Mouse (Mus musculus): ENCODE measurements around the gene Clec12b. TPM values are rescaled to one million over a fixed set of nuclear protein-coding genes. Genes with fewer than 3 reads are reported as not detected.
A peak's percentile ranks its signal among the peaks of the same experiment; 100 is the strongest.

The Clec12b gene
- polyA plus RNA-seq, 1 experiment, result not detected

DNA sequence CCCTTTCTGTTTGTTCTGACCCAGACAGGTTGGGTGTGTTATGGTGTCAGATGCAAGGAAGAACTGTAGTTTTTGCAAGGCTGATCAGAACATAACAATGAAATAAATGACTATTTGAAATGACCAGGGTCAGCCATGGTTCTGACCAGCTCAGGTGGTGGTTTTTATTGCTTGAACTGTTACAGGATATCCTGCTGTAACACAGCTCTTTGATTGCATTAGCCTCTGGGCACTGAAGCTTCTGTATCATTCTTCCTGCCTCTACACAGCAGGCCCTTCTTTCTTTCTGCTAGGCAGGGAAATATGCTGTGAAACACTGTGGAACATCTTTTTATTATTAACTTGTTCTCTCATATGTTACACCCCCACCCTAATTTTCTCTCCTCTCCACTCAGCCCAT is 29.2 kb downstream of the Clec12b start:
- Histone ChIP-seq H3K4me2 (ENCODE audit: low read depth) (no peak overlapping the region), H3K79me2 (ENCODE audit: control insufficient read depth, insufficient read depth) (no peaks in the 10 kb centered on the region), H3K4me3 (no peak overlapping the region), H3K27me3 (ENCODE audit: control insufficient read depth, insufficient read depth, insufficient read length) (no peaks in the 10 kb centered on the region), H3ac (ENCODE audit: control insufficient read depth, insufficient read length) (no peak overlapping the region), H3K36me3 (ENCODE audit: control insufficient read depth, insufficient read depth) (no peaks in the 10 kb centered on the region)
- TF ChIP-seq TCF12 (IDR thresholded peaks at IDR 0.05; ENCODE audit: insufficient read depth, poor library complexity, severe bottlenecking) (no peak), SRF (IDR thresholded peaks at IDR 0.05; ENCODE audit: control insufficient read depth, insufficient read length, low read depth) (no peak), MAX (IDR thresholded peaks at IDR 0.05; ENCODE audit: low read depth) (no peak), USF1 (IDR thresholded peaks at IDR 0.05; ENCODE audit: low read depth) (no peak), REST (IDR thresholded peaks at IDR 0.05; ENCODE audit: insufficient read depth, insufficient read length) (no peak), E2F4 (IDR thresholded peaks at IDR 0.05; ENCODE audit: insufficient read depth) (no peak), TCF3 (IDR thresholded peaks at IDR 0.05; ENCODE audit: insufficient read length, low read depth) (no peak), POLR2AphosphoS2 (IDR thresholded peaks at IDR 0.05; ENCODE audit: insufficient read length, low read depth) (no peak), MYOD1 (IDR thresholded peaks at IDR 0.05; ENCODE audit: control insufficient read depth in 1 of 3, insufficient read length in 2 of 3, low read depth in 2 of 3) (no peak), MYOG (IDR thresholded peaks at IDR 0.05; ENCODE audit: control insufficient read depth in 1 of 3, insufficient read depth in 1 of 3, insufficient read length in 2 of 3, low read depth in 2 of 3) (no peak), POLR2A (IDR thresholded peaks at IDR 0.05; ENCODE audit: insufficient read length, low read depth) (no peak), CEBPB (IDR thresholded peaks at IDR 0.05; ENCODE audit: insufficient read depth, poor library complexity, severe bottlenecking) (no peak)

DNA sequence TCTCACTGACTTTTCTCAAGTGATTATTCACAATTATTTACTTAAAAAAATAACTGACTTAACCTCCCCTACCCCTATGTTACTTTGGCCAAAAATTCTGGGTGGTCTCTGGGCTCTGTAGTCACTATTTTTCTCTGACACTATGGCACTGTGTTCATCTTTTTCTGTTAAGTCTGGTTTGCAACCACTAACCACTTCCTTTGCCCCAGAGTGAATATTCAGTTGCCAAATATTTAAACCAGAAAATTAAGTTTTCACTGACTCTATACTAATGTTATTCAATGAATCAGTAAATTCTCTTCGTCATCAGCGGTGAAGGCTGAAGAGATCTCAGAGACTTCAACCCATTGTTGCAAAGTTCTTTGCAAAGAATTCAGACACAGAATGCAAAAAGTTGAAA is 29.9 kb downstream of the Clec12b start:
- no peaks in the 10 kb centered on the region for H3K79me2 ChIP-seq (ENCODE audit: control insufficient read depth, insufficient read depth)
- no peak overlapping the region for H3ac ChIP-seq (ENCODE audit: control insufficient read depth, insufficient read length)
- no peaks in the 10 kb centered on the region for H3K36me3 ChIP-seq (ENCODE audit: control insufficient read depth, insufficient read depth)
- no peak for TF ChIP-seq SRF (IDR thresholded peaks at IDR 0.05; ENCODE audit: control insufficient read depth, insufficient read length, low read depth)
- no peak for TF ChIP-seq CEBPB (IDR thresholded peaks at IDR 0.05; ENCODE audit: insufficient read depth, poor library complexity, severe bottlenecking)
- no peak for TF ChIP-seq USF1 (IDR thresholded peaks at IDR 0.05; ENCODE audit: low read depth)
- TF ChIP-seq E2F4 (IDR thresholded peaks at IDR 0.05; ENCODE audit: insufficient read depth), result no peak
- TF ChIP-seq MAX (IDR thresholded peaks at IDR 0.05; ENCODE audit: low read depth), result no peak
- TF ChIP-seq REST (IDR thresholded peaks at IDR 0.05; ENCODE audit: insufficient read depth, insufficient read length), result no peak
- TF ChIP-seq MYOG (IDR thresholded peaks at IDR 0.05; ENCODE audit: control insufficient read depth in 1 of 3, insufficient read depth in 1 of 3, insufficient read length in 2 of 3, low read depth in 2 of 3), result no peak
- no peak for TF ChIP-seq POLR2A (IDR thresholded peaks at IDR 0.05; ENCODE audit: insufficient read length, low read depth)
- no peak for TF ChIP-seq MYOD1 (IDR thresholded peaks at IDR 0.05; ENCODE audit: control insufficient read depth in 1 of 3, insufficient read length in 2 of 3, low read depth in 2 of 3)
- TF ChIP-seq TCF3 (IDR thresholded peaks at IDR 0.05; ENCODE audit: insufficient read length, low read depth), result no peak
- TF ChIP-seq TCF12 (IDR thresholded peaks at IDR 0.05; ENCODE audit: insufficient read depth, poor library complexity, severe bottlenecking), result no peak
- TF ChIP-seq POLR2AphosphoS2 (IDR thresholded peaks at IDR 0.05; ENCODE audit: insufficient read length, low read depth), result no peak
- H3K4me2 ChIP-seq (ENCODE audit: low read depth), result no peak overlapping the region
- H3K4me3 ChIP-seq, result no peak overlapping the region
- no peaks in the 10 kb centered on the region for H3K27me3 ChIP-seq (ENCODE audit: control insufficient read depth, insufficient read depth, insufficient read length)

DNA sequence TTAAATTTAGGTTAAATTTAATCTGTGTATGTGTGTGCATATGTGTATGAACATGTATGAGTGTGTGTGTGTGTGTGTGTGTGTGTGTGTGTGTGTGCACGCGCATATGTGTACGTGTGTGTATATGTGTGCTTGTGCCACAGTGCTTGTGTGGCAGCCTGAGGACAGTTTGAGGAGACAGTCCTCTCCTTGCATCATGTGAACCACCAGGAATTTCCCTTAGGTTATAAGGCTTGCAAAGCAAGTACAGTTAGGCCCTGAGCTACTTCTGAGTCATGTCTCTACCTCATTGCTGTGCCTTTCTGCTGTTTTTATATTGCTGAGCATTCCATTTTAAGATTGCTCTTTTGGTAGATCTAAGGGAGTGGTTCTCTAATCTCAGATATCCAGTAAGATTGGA is 34.6 kb downstream of the Clec12b start:
- TF ChIP-seq SRF (IDR thresholded peaks at IDR 0.05; ENCODE audit: control insufficient read depth, insufficient read length, low read depth), result no peak
- no peak for TF ChIP-seq E2F4 (IDR thresholded peaks at IDR 0.05; ENCODE audit: insufficient read depth)
- no peak for TF ChIP-seq USF1 (IDR thresholded peaks at IDR 0.05; ENCODE audit: low read depth)
- no peak for TF ChIP-seq MYOG (IDR thresholded peaks at IDR 0.05; ENCODE audit: control insufficient read depth in 1 of 3, insufficient read depth in 1 of 3, insufficient read length in 2 of 3, low read depth in 2 of 3)
- no peak for TF ChIP-seq TCF12 (IDR thresholded peaks at IDR 0.05; ENCODE audit: insufficient read depth, poor library complexity, severe bottlenecking)
- TF ChIP-seq REST (IDR thresholded peaks at IDR 0.05; ENCODE audit: insufficient read depth, insufficient read length), result no peak
- TF ChIP-seq CEBPB (IDR thresholded peaks at IDR 0.05; ENCODE audit: insufficient read depth, poor library complexity, severe bottlenecking), result no peak
- TF ChIP-seq MYOD1 (IDR thresholded peaks at IDR 0.05; ENCODE audit: control insufficient read depth in 1 of 3, insufficient read length in 2 of 3, low read depth in 2 of 3), result no peak
- TF ChIP-seq MAX (IDR thresholded peaks at IDR 0.05; ENCODE audit: low read depth), result no peak
- no peak for TF ChIP-seq POLR2AphosphoS2 (IDR thresholded peaks at IDR 0.05; ENCODE audit: insufficient read length, low read depth)
- TF ChIP-seq TCF3 (IDR thresholded peaks at IDR 0.05; ENCODE audit: insufficient read length, low read depth), result no peak
- TF ChIP-seq POLR2A (IDR thresholded peaks at IDR 0.05; ENCODE audit: insufficient read length, low read depth), result no peak
- H3K27me3 ChIP-seq (ENCODE audit: control insufficient read depth, insufficient read depth, insufficient read length), result no peaks in the 10 kb centered on the region
- no peak overlapping the region for H3K4me2 ChIP-seq (ENCODE audit: low read depth)
- H3ac ChIP-seq (ENCODE audit: control insufficient read depth, insufficient read length), result no peak overlapping the region
- no peaks in the 10 kb centered on the region for H3K36me3 ChIP-seq (ENCODE audit: control insufficient read depth, insufficient read depth)
- no peaks in the 10 kb centered on the region for H3K79me2 ChIP-seq (ENCODE audit: control insufficient read depth, insufficient read depth)
- H3K4me3 ChIP-seq, result no peak overlapping the region

DNA sequence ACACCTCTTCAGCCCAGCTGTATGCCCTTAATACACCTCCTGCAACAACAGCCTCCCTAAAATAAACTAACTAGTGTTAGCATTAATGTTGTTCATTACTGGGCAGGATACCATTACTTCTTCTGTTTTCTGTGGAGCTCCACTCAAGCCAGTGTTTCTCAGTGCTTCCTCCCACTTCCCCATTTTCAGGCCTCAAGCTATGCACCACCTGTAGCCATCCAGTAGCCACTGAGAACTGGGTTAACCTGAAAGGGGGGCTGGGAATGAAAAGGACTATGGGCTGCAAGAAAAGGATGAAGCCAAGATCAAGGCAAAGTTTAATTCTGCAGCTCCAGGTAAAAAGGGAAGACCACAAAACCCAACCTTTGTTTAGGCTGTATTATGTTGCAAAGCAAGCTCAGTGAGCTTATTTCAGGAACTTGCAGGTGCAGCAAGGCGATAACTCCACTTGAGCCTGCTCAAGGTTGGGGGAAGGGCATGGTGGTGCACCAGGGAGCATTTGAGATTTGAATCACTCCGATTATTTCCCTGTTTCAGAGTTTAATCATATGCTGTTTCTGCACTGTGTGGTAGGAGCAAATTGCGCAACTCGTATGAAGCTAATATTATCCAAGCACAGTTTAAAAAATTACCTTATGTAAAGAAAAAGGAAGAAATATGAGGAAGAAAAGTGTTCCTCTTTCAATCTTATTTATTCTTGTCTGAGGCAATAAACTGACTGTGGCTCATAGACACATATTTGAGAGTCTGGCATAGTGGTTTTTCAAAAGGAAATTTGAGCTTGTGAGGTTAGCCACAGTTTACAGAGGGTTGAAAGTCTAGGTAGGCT is 35.9 kb downstream of the Clec12b start:
- TF ChIP-seq SRF (IDR thresholded peaks at IDR 0.05; ENCODE audit: control insufficient read depth, insufficient read length, low read depth) (no peak), E2F4 (IDR thresholded peaks at IDR 0.05; ENCODE audit: insufficient read depth) (no peak), MYOG (IDR thresholded peaks at IDR 0.05; ENCODE audit: control insufficient read depth in 1 of 3, insufficient read depth in 1 of 3, insufficient read length in 2 of 3, low read depth in 2 of 3) (no peak), CEBPB (IDR thresholded peaks at IDR 0.05; ENCODE audit: insufficient read depth, poor library complexity, severe bottlenecking) (peak; percentile 82)
- H3K36me3 ChIP-seq (ENCODE audit: control insufficient read depth, insufficient read depth), result no peaks in the 10 kb centered on the region
- H3K4me3 ChIP-seq, result no peak overlapping the region
- H3ac ChIP-seq (ENCODE audit: control insufficient read depth, insufficient read length), result no peak overlapping the region
- H3K4me2 ChIP-seq (ENCODE audit: low read depth), result no peak overlapping the region
- no peaks in the 10 kb centered on the region for H3K27me3 ChIP-seq (ENCODE audit: control insufficient read depth, insufficient read depth, insufficient read length)
- no peaks in the 10 kb centered on the region for H3K79me2 ChIP-seq (ENCODE audit: control insufficient read depth, insufficient read depth)
